Mouse (Mus musculus): ENCODE results near the gene Lamtor4. TPM values are rescaled to one million over a fixed set of nuclear protein-coding genes. Genes with fewer than 3 reads are reported as not detected.

Gene Lamtor4
- polyA plus RNA-seq, 1 experiment = 168 TPM

- Histone ChIP-seq H3K4me3 (ENCODE audit: low read depth, low read length) (no peak overlapping the region), H3K27me3 (ENCODE audit: control insufficient read depth, insufficient read depth, low read length) (0 out of 2 replicates have a peak, but pooled peaks cover 4% of the 10 kb centered on the region), H3K27ac (ENCODE audit: insufficient read depth, low read depth, low read length) (no peak overlapping the region), H3K4me1 (ENCODE audit: control insufficient read depth, insufficient read depth, insufficient read length, low read length) (peaks cover 6% of the 10 kb centered on the region), H3K36me3 (ENCODE audit: control insufficient read depth, insufficient read depth, low read length) (no peaks in the 10 kb centered on the region)
- TF ChIP-seq POLR2A (IDR thresholded peaks at IDR 0.05; ENCODE audit: low read depth, low read length) = no peak
- TF ChIP-seq CTCF (IDR thresholded peaks at IDR 0.05; ENCODE audit: extremely low read depth, insufficient read length, insufficient replicate concordance, low read depth, low read length) = no peak
- WGBS = 67% methylated on average over 41 of the region's 41 CpGs
These were observed 20.2 kb downstream of the Lamtor4 start for GRCm38 (mm10) chr5:138275216-138276050.

DNA sequence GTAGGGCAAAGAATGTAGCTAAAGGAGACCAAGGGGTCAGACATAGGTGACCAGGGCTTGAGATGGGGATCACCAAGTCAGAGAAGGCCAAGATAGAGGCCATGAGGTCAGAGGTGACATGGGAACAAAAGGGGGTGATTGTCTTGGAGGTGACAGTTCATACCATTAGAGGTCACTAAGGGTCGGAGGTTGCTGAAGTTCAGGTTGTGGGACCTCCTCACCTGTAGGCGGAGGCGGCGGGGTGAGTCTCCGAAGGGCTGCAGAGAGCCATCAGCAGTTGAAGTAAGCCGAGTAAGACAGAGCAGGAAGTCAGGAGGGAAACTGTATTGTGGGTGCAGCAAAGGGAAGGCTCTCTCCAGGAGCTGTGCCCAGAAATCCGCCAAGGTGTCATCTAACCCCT is 22.7 kb downstream of the Lamtor4 start:
- Histone ChIP-seq H3K36me3 (ENCODE audit: control insufficient read depth, insufficient read depth, low read length) (no peaks in the 10 kb centered on the region), H3K4me1 (ENCODE audit: control insufficient read depth, insufficient read depth, insufficient read length, low read length) (peaks cover 6% of the 10 kb centered on the region), H3K27ac (ENCODE audit: insufficient read depth, low read depth, low read length) (no peak overlapping the region), H3K27me3 (ENCODE audit: control insufficient read depth, insufficient read depth, low read length) (peaks cover 6% of the 10 kb centered on the region; the same call in 1 of the 2 replicates), H3K4me3 (ENCODE audit: low read depth, low read length) (no peak overlapping the region)
- WGBS = 83% methylated on average over 7 of the region's 7 CpGs
- TF ChIP-seq POLR2A (IDR thresholded peaks at IDR 0.05; ENCODE audit: low read depth, low read length) = no peak
- TF ChIP-seq CTCF (IDR thresholded peaks at IDR 0.05; ENCODE audit: extremely low read depth, insufficient read length, insufficient replicate concordance, low read depth, low read length) = no peak

GRCm38 (mm10) chr5:138279585-138280424 is 24.5 kb downstream of the Lamtor4 start, which contains the start of the genes Gm43720, Gpc2 and Stag3:
Gm43720 (minus strand) TSS chr5:138279958.
Gpc2 (minus strand) TSS chr5:138280005.
Stag3 (plus strand) TSS chr5:138280240.
- WGBS = 1% methylated on average over 56 of the region's 56 CpGs
- Histone ChIP-seq H3K36me3 (ENCODE audit: control insufficient read depth, insufficient read depth, low read length) (no peaks in the 10 kb centered on the region), H3K4me3 (ENCODE audit: low read depth, low read length) (peak within 1 kb of the TSS; percentile 62), H3K27ac (ENCODE audit: insufficient read depth, low read depth, low read length) (no peak within 1 kb of the TSS), H3K4me1 (ENCODE audit: control insufficient read depth, insufficient read depth, insufficient read length, low read length) (peaks cover 6% of the 10 kb centered on the region), H3K27me3 (ENCODE audit: control insufficient read depth, insufficient read depth, low read length) (peaks cover 6% of the 10 kb centered on the region; the same call in 1 of the 2 replicates)
- TF ChIP-seq POLR2A (IDR thresholded peaks at IDR 0.05; ENCODE audit: low read depth, low read length) (0 out of 2 replicates have a peak, but pooled peaks have one; percentile 8), CTCF (IDR thresholded peaks at IDR 0.05; ENCODE audit: extremely low read depth, insufficient read length, insufficient replicate concordance, low read depth, low read length) (no peak)

DNA sequence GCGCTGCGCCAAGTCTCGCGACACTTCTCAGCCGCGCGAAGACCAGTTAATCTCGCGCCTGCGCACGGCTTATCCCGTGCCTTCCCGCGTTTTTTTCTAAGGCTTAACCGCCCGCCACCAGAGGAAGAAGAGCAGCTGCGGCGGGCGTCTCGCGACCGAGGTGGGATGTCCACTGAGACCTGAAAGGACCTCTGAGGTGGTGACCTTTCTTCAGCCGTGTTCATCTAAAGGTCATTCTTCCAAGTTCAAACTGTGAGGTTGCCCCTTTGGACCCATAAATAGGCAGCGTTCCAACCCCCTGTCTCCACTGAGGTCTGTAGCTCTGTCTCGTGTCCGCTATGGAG is 25.1 kb downstream of the Lamtor4 start:
- WGBS = 28% methylated on average over 26 of the region's 26 CpGs
- no peak overlapping the region for H3K27ac ChIP-seq (ENCODE audit: insufficient read depth, low read depth, low read length)
- H3K27me3 ChIP-seq (ENCODE audit: control insufficient read depth, insufficient read depth, low read length) = peaks cover 6% of the 10 kb centered on the region; the same call in 1 of the 2 replicates
- no peak for TF ChIP-seq POLR2A (IDR thresholded peaks at IDR 0.05; ENCODE audit: low read depth, low read length)
- TF ChIP-seq CTCF (IDR thresholded peaks at IDR 0.05; ENCODE audit: extremely low read depth, insufficient read length, insufficient replicate concordance, low read depth, low read length) = no peak
- peak overlapping the region; percentile 62 for H3K4me3 ChIP-seq (ENCODE audit: low read depth, low read length)
- peaks cover 6% of the 10 kb centered on the region for H3K4me1 ChIP-seq (ENCODE audit: control insufficient read depth, insufficient read depth, insufficient read length, low read length)
- no peaks in the 10 kb centered on the region for H3K36me3 ChIP-seq (ENCODE audit: control insufficient read depth, insufficient read depth, low read length)

GRCm38 (mm10) chr5:138280829-138281228 is 25.5 kb downstream of the Lamtor4 start:
- no peak for TF ChIP-seq POLR2A (IDR thresholded peaks at IDR 0.05; ENCODE audit: low read depth, low read length)
- no peak for TF ChIP-seq CTCF (IDR thresholded peaks at IDR 0.05; ENCODE audit: extremely low read depth, insufficient read length, insufficient replicate concordance, low read depth, low read length)
- H3K27me3 ChIP-seq (ENCODE audit: control insufficient read depth, insufficient read depth, low read length) = peaks cover 6% of the 10 kb centered on the region; the same call in 1 of the 2 replicates
- WGBS = 94% methylated on average over 15 of the region's 15 CpGs
- no peak overlapping the region for H3K4me3 ChIP-seq (ENCODE audit: low read depth, low read length)
- H3K36me3 ChIP-seq (ENCODE audit: control insufficient read depth, insufficient read depth, low read length) = no peaks in the 10 kb centered on the region
- H3K4me1 ChIP-seq (ENCODE audit: control insufficient read depth, insufficient read depth, insufficient read length, low read length) = peaks cover 6% of the 10 kb centered on the region
- no peak overlapping the region for H3K27ac ChIP-seq (ENCODE audit: insufficient read depth, low read depth, low read length)

DNA sequence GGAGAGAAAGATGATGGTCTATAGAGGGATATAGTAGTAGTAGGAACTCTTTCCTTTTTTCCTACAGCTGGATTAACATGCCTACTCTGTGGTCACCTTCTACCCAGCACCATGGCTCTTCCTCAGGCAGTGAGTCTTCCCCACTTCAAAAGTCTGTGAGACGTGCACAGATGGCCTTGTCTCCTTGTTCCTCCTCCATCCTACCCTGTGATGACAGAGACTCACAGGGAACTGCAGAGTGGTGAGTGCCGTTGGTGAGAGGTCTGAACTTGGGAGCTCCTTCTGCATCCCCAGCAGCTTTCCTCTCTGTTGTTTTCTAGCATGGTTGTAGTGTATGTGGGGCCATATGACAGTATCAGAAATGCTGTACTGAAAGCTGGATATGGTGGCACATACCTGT is 26.5 kb downstream of the Lamtor4 start:
- 84% methylated on average over 2 of the region's 2 CpGs for WGBS
- TF ChIP-seq CTCF (IDR thresholded peaks at IDR 0.05; ENCODE audit: extremely low read depth, insufficient read length, insufficient replicate concordance, low read depth, low read length) = no peak
- no peak for TF ChIP-seq POLR2A (IDR thresholded peaks at IDR 0.05; ENCODE audit: low read depth, low read length)
- no peak overlapping the region for H3K4me3 ChIP-seq (ENCODE audit: low read depth, low read length)
- H3K36me3 ChIP-seq (ENCODE audit: control insufficient read depth, insufficient read depth, low read length) = no peaks in the 10 kb centered on the region
- H3K27me3 ChIP-seq (ENCODE audit: control insufficient read depth, insufficient read depth, low read length) = peaks cover 6% of the 10 kb centered on the region; the same call in 1 of the 2 replicates
- H3K27ac ChIP-seq (ENCODE audit: insufficient read depth, low read depth, low read length) = no peak overlapping the region
- H3K4me1 ChIP-seq (ENCODE audit: control insufficient read depth, insufficient read depth, insufficient read length, low read length) = peaks cover 6% of the 10 kb centered on the region
